Mouse (Mus musculus) ES-Bruce4 (cell line): Measurements from ENCODE around the gene Pou2f2.

Source experiments
- EP300 ChIP-seq: IDR thresholded peaks from 2 replicates; pipeline ENCODE4 v1.6.1; 2011; ENCODE audit warnings: low read depth, low read length; ENCODE audit not compliant: insufficient read depth
- POLR2A ChIP-seq: IDR thresholded peaks from one replicate; pipeline ENCODE4 v1.8.1; 2011; ENCODE audit warnings: low read length; ENCODE audit not compliant: insufficient read depth

DNA sequence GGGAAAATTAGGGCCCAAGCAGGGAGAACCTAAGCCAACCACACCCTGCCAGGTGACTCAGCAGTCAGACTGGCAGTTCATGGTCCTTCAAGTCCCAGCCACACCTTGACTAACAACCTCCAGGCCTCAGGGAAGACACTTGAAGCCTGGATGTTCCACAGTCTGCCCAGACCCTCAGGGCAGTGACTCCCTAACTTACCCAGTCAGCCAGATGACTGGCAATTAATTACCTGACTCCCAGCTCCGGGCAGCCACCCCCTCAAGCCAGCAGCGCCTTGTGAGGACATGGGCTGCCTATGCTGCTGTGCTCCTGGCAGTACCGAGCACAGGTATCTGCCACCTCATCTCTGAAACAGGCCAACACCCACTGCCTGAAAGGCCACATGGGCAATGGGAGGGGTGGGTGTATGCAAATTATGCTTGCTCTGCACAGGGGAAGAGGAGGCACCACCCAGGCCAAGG lies 29.7 kb upstream of the Pou2f2 start:
- TF ChIP-seq POLR2A: no peak
- TF ChIP-seq EP300: no peak
